Mouse (Mus musculus) CH12.LX (cell line): ENCODE results near the gene Ap2a1.

Experiments used
- CTCF ChIP-seq, 2 experiments: IDR thresholded peaks in 1 of 2; conservative IDR thresholded peaks in 1 of 2; 2 replicates each; pipeline ENCODE4 v1.5.1; 2011 to 2012; ENCODE audit warnings: low read depth in 2 of 2, low read length in 2 of 2, improper control_type of control experiment in 1 of 2, inconsistent platforms in 1 of 2, mild to moderate bottlenecking in 1 of 2, moderate library complexity in 1 of 2
- EP300 ChIP-seq: IDR thresholded peaks from 2 replicates; pipeline ENCODE4 v1.6.1; 2011; ENCODE audit warnings: low read length, improper control_type of control experiment
- GABPA ChIP-seq: IDR thresholded peaks from 2 replicates; pipeline ENCODE4 v1.6.1; 2012; ENCODE audit warnings: low read depth, low read length, improper control_type of control experiment, inconsistent platforms; ENCODE audit not compliant: insufficient replicate concordance
- JUN ChIP-seq: IDR thresholded peaks from 2 replicates; pipeline ENCODE4 v1.6.1; 2011; ENCODE audit warnings: low read depth, mild to moderate bottlenecking, low read length, improper control_type of control experiment, moderate library complexity; ENCODE audit not compliant: insufficient read depth
- MXI1 ChIP-seq: IDR thresholded peaks from 2 replicates; pipeline ENCODE4 v1.6.1; 2011; ENCODE audit warnings: mild to moderate bottlenecking, low read depth, low read length, improper control_type of control experiment
- MYC ChIP-seq: IDR thresholded peaks from 2 replicates; pipeline ENCODE4 v1.6.1; 2011; ENCODE audit warnings: low read depth, mild to moderate bottlenecking, improper control_type of control experiment, low read length
- POLR2A ChIP-seq: IDR thresholded peaks from 2 replicates; pipeline ENCODE4 v1.6.1; 2011; ENCODE audit warnings: low read depth, mild to moderate bottlenecking, improper control_type of control experiment, low read length
- TCF12 ChIP-seq: IDR thresholded peaks from 2 replicates; pipeline ENCODE4 v1.6.1; 2014; ENCODE audit warnings: low read depth, mild to moderate bottlenecking, inconsistent platforms, low read length, improper control_type of control experiment
- ZC3H11A ChIP-seq: IDR thresholded peaks from 2 replicates; pipeline ENCODE4 v1.6.1; 2012; ENCODE audit warnings: low read depth, mild to moderate bottlenecking, inconsistent platforms, low read length, improper control_type of control experiment

DNA sequence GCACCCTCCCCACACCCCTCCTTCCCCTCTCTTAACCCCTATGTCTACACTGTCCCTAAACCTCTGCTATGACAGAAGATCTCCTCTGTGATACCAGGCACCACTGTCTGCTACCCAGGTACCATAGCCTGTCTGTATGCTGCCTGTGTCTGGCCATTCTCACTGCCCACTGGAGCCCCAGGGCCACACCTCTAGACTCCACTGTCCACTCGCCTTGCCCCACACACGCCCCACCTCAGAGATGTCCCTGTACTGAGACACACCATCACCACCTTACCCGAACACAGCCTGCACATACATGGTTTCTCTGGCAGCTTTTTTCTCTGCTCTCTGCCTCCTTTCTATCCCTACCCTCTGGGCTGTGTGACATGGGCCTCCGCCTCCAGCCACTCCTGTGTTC lies 12.4 kb downstream of the Ap2a1 start:
- TF ChIP-seq POLR2A: no peak
- no peak for TF ChIP-seq TCF12
- no peak for TF ChIP-seq JUN
- TF ChIP-seq MYC: no peak
- no peak for TF ChIP-seq CTCF (conservative IDR thresholded peaks at IDR 0.05 in 1 of 2, IDR thresholded peaks at IDR 0.05 in 1 of 2; ENCODE audit: low read depth in 2 of 2, low read length in 2 of 2)
- TF ChIP-seq MXI1: no peak
- TF ChIP-seq ZC3H11A: no peak
- TF ChIP-seq EP300: no peak
- TF ChIP-seq GABPA: no peak
